Mouse (Mus musculus) embryonic facial prominence, embryonic 11.5 days (tissue): ENCODE data around the gene Itln1. TPM values are rescaled to one million over a fixed set of nuclear protein-coding genes. Genes with fewer than 3 reads are reported as not detected.

Experiments
- ATAC-seq: fragments of 200-750 bp; cut with Nextera tagmentation; replicated peaks from 2 replicates; pipeline ENCODE4 v1.8.0; 2017; ENCODE audit warnings: low read depth; ENCODE audit not compliant: insufficient number of reproducible peaks, low FRiP score, low TSS enrichment
- DNase-seq: peaks from one replicate; pipeline ENCODE4 v3.0.0-alpha.2; 2015; ENCODE audit warnings: low spot score
- H3K27ac ChIP-seq: fragments of 300-500 bp; sonication (generic); replicated peaks from 2 replicates; pipeline ENCODE4 v1.5.1; 2014; ENCODE audit warnings: mild to moderate bottlenecking, low read depth, low read length, control low read depth
- H3K27me3 ChIP-seq: fragments of 300-500 bp; sonication (generic); 2 replicates; pipeline ENCODE4 v1.6.1; 2014; ENCODE audit warnings: mild to moderate bottlenecking, low read length, moderate library complexity, mixed read lengths; ENCODE audit not compliant: control insufficient read depth, insufficient read depth
- H3K36me3 ChIP-seq: fragments of 300-500 bp; sonication (generic); replicated peaks from 2 replicates; pipeline ENCODE4 v1.6.1; 2014; ENCODE audit warnings: low read depth, mild to moderate bottlenecking, low read length, moderate library complexity, mixed read lengths; ENCODE audit not compliant: control insufficient read depth, insufficient read depth
- H3K4me1 ChIP-seq: fragments of 300-500 bp; sonication (generic); 2 replicates; pipeline ENCODE4 v1.6.1; 2014; ENCODE audit warnings: low read length, mixed read lengths; ENCODE audit not compliant: control insufficient read depth, insufficient read depth
- H3K4me2 ChIP-seq: fragments of 300-500 bp; sonication (generic); 2 replicates; pipeline ENCODE4 v1.6.1; 2014; ENCODE audit warnings: low read depth, mild to moderate bottlenecking, control low read depth, low read length, moderate library complexity
- H3K4me3 ChIP-seq: fragments of 300-500 bp; sonication (generic); 2 replicates; pipeline ENCODE4 v1.5.1; 2014; ENCODE audit warnings: low read depth, low read length, control low read depth
- H3K9ac ChIP-seq: fragments of 300-500 bp; sonication (generic); replicated peaks from 2 replicates; pipeline ENCODE4 v1.6.1; 2014; ENCODE audit warnings: mild to moderate bottlenecking, control low read depth, low read length
- H3K9me3 ChIP-seq: fragments of 300-500 bp; sonication (generic); replicated peaks from 2 replicates; pipeline ENCODE4 v1.6.1; 2016; ENCODE audit warnings: mild to moderate bottlenecking, low read length, inconsistent platforms, mixed read lengths; ENCODE audit not compliant: control insufficient read depth
- WGBS: fragments of 180-500 bp; shearing (Covaris S2); extraction: QIAGEN DNeasy Blood & Tissue Kit; methylation state at CpG from one replicate; pipeline ENCODE4 v1.1.7; 2014; 5-methylcytosine and 5-hydroxymethylcytosine counted together
- polyA plus RNA-seq: library from polyadenylated mRNA; unstranded; fragments of >200 nt; fragmentation: Nextera tagmentation; extraction: Ambion mirVana; gene quantifications from 2 replicates; pipeline ENCODE4 v1.2.1, GENCODE M21; 2014

Itln1 gene
- polyA plus RNA-seq, 1 experiment from 2014 or later = not detected

DNA sequence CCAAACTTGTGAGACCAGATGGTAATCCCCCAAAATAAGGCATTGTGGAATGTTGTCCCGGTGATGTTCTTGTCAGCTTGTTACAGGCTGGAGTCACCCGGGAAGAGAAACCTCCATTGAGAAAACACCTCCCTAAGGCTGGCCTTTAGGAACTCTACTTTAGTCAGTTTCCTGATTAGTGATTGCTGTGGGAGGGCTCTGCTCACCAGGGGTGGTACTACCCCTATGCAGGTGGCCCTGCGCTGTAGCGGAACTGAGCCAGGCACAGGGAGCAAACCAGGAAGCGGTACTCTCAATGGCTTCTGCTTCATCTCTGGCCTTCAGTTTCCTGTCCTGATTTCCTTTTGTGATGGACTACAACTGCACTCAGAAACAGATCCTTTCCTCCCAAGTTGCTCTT, 35.2 kb downstream of the Itln1 start:
- no peak overlapping the region for H3K9ac ChIP-seq
- ATAC-seq (no peak), DNase-seq (no peak)
- no peaks in the 10 kb centered on the region for H3K9me3 ChIP-seq
- 86% methylated on average over 5 of the region's 5 CpGs for WGBS
- no peak overlapping the region for H3K27ac ChIP-seq
- no peaks in the 10 kb centered on the region for H3K4me1 ChIP-seq
- H3K36me3 ChIP-seq = no peaks in the 10 kb centered on the region
- no peaks in the 10 kb centered on the region for H3K27me3 ChIP-seq
- H3K4me2 ChIP-seq = no peak overlapping the region
- H3K4me3 ChIP-seq = no peak overlapping the region

DNA sequence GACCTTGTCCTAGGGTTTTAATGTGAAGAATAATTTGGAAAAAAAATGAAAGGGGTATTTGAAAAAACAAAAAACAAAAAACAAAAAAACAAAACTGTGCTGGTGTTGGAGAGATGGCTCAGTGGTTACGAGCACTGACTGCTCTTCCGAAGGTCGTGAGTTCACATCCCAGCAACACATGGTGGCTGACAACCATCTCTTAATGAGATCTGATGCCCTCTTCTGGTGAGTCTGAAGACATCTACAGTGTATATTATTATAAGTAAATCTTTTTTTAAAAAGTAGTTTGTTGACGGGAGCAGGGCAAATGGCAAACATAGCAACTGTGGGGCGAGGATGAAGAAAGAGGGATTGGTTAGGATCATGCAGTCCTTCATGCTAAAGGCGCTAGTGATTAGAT, 39.7 kb downstream of the Itln1 start:
- Histone ChIP-seq H3K27ac (no peak overlapping the region), H3K4me1 (no peaks in the 10 kb centered on the region), H3K27me3 (no peaks in the 10 kb centered on the region), H3K9ac (no peak overlapping the region), H3K4me3 (no peak overlapping the region), H3K36me3 (no peaks in the 10 kb centered on the region), H3K9me3 (no peaks in the 10 kb centered on the region), H3K4me2 (no peak overlapping the region)
- DNase-seq = no peak
- no peak for ATAC-seq
- 87% methylated on average over 6 of the region's 6 CpGs for WGBS

DNA sequence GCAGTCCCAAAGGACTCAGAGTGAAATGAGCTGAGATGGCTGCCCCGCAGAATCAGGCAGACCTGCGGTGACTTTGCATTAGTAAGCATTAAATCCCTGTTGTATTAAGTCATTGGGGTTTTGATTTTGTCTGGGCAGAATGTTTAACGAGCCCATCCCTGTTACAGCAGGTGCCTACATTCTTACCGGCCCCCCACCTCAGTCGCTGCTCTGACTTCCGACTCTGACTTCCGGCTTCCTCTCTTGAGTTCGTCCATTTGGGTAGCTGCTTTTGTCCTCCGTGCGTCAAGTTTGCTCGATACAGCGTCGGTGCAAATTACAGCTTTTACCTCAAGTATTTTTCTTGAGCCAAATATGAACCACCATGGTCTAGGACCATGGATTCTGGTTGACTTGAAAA, 40.9 kb downstream of the Itln1 start:
- H3K27ac ChIP-seq = no peak overlapping the region
- no peaks in the 10 kb centered on the region for H3K36me3 ChIP-seq
- 92% methylated on average over 13 of the region's 13 CpGs for WGBS
- H3K27me3 ChIP-seq = no peaks in the 10 kb centered on the region
- ATAC-seq (no peak), DNase-seq (no peak)
- H3K4me1 ChIP-seq = no peaks in the 10 kb centered on the region
- H3K9ac ChIP-seq = no peak overlapping the region
- H3K9me3 ChIP-seq = no peaks in the 10 kb centered on the region; the same call in 1 of the 2 replicates
- no peak overlapping the region for H3K4me3 ChIP-seq
- H3K4me2 ChIP-seq = no peak overlapping the region

DNA sequence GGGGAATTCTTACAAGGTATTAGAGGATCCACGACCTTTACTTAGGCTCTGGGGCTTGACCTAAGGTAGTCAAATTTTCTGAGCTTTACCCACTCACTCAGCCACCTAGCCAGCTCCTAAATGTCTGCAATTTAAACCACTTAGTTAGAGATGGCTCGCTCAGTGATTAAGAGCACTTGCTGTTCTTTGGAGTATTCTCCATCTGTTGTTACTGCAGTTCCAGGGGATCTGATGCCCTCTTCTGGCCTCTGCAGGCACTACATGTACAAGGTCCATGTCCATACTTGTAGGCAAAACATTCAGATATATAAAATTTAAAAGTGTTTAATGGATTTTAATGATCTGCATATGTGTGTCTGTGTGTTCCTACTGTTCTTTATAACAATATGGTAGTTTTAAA, 56.1 kb downstream of the Itln1 start:
- Histone ChIP-seq H3K4me3 (no peak overlapping the region), H3K27me3 (no peaks in the 10 kb centered on the region), H3K9me3 (peaks cover 3% of the 10 kb centered on the region), H3K9ac (no peak overlapping the region), H3K4me2 (no peak overlapping the region), H3K4me1 (no peaks in the 10 kb centered on the region), H3K36me3 (no peaks in the 10 kb centered on the region), H3K27ac (no peak overlapping the region)
- DNase-seq (peak; percentile 49), ATAC-seq (no peak)
- 51% methylated on average over 2 of the region's 2 CpGs for WGBS

DNA sequence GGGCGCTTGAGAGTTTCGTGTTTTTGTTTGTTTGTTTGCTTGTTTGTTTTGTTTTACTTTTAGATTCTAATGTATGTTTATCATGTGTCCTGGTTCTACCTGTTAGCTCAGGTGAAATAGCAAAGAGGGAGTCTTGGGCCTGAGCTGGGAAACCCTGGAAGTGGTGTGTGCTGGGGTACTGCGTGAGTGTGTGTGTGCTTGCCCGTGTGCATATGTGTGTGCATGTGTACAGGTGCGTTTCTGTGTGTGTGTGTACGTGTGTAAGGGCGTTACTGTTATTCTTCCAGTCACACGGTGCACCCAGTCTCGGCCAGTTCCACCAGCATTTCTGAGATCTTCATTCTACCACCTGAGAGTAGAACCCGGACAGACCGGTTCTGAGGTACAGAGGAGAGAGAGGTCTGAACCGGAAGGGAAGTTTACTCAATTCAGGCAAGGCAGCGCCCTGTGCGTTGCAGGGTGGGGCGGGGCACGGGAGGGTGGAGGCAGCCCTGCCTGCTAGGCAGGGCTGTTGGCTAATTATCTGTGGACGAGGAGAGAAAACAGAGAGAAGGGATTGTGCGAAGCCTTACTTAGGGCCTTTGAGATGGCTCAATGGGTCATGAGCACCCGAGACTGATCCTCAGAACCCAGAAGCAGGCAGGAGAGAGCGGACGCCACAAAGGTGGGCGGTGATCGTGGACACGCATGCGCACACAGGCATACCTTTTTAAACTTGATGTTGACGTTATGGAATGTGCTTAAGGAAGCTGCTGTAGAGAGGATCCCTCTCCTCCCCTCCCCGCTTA, 57.1 kb downstream of the Itln1 start:
- H3K9ac ChIP-seq = peak overlapping the region; percentile 43
- peak overlapping the region; percentile 17 for H3K4me3 ChIP-seq
- DNase-seq (peak; percentile 47), ATAC-seq (no peak; the same call in 1 of the 2 replicates)
- peak overlapping the region; percentile 17 for H3K4me2 ChIP-seq
- no peaks in the 10 kb centered on the region for H3K4me1 ChIP-seq
- 56% methylated on average over 27 of the region's 27 CpGs for WGBS
- H3K27me3 ChIP-seq = no peaks in the 10 kb centered on the region
- peaks cover 3% of the 10 kb centered on the region for H3K9me3 ChIP-seq
- no peak overlapping the region for H3K27ac ChIP-seq
- no peaks in the 10 kb centered on the region for H3K36me3 ChIP-seq

DNA sequence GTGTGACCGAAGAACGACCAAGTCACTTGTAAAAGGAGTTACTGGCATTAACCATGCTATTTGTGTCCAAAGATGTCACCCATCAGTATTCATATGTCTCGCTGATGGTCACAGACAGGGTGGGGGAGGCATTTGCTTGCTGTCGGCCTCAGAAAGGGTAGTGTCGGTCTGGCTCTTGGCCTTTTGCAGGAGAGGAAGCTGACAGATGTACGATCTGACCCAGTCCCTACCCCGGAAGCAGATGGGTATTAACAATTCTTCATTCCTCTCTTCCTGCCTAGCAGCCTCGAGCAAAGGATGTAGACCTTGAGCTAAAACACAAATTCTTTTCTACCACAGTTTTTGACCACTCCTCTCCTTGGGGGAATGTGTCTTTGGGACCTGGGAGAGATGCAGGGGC, 58.0 kb downstream of the Itln1 start:
- Histone ChIP-seq H3K4me3 (no peak overlapping the region), H3K9me3 (peaks cover 3% of the 10 kb centered on the region; the same call in 1 of the 2 replicates), H3K27me3 (no peaks in the 10 kb centered on the region), H3K36me3 (no peaks in the 10 kb centered on the region), H3K9ac (no peak overlapping the region), H3K4me1 (no peaks in the 10 kb centered on the region), H3K4me2 (no peak overlapping the region), H3K27ac (no peak overlapping the region)
- ATAC-seq (no peak), DNase-seq (no peak)
- WGBS = 72% methylated on average over 8 of the region's 8 CpGs

DNA sequence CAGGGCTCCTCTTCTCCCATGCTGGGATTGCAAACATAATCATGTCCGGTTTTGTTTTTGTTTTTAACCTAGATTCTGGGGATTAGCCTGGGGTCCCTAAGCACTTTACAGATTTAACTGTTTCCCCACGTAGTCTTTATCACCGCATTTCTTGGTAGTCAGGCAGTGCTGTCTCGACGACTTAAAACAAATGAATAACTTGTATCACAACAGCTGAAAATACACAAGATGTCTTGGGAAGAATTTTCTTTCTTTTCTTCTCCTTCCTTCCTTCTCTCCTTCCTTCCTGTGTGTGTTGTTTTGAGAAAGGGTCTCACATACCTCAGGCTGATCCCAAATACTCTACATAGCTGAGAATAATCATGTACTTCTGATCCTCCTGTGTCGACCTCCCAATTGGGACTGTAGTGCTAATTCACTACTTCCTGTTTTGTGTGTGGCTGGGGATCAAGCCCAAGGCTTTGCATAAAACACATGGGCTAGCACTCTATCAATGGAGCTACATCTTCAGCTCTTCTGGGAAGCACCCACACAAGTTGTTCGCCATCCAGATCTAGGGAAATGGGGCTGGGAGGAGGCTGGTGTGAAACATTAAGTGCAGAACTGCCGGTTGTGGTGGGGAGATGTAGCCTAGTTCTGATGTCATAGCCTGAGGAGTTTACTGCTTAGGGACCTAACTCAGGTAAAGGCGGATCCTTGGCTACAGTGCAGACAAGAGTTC, 61.0 kb downstream of the Itln1 start:
- DNase-seq (no peak), ATAC-seq (no peak)
- Histone ChIP-seq H3K27ac (no peak overlapping the region), H3K27me3 (no peaks in the 10 kb centered on the region), H3K4me1 (no peaks in the 10 kb centered on the region), H3K36me3 (no peaks in the 10 kb centered on the region), H3K4me3 (no peak overlapping the region), H3K9ac (no peak overlapping the region), H3K9me3 (no peaks in the 10 kb centered on the region), H3K4me2 (no peak overlapping the region)
- 67% methylated on average over 9 of the region's 9 CpGs for WGBS

DNA sequence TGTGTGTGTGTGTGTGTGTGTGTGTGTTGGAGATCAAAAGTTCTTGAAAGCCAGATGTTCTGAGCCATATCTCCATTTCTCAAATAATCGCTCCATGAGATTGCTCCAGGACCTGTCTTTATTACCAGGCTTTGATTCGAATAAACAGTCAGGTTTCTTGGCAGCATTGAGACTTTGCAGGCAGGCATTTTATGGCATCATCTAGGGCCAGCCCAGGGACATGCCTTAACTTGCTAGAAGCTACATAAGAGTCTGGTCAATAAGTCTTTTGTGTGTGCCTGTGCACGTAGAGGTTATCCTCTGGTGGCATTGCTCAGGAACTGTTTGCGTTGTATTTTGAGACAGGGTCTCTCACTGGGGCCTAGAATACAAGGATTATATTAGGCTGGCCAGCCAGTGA, 61.6 kb downstream of the Itln1 start:
- WGBS = 75% methylated on average over 4 of the region's 4 CpGs
- ATAC-seq = no peak

More for the DNA sequence above, 61.6 kb downstream of the Itln1 start:
- Histone ChIP-seq H3K9me3 (no peaks in the 10 kb centered on the region), H3K4me3 (no peak overlapping the region), H3K9ac (no peak overlapping the region), H3K4me2 (no peak overlapping the region), H3K36me3 (no peaks in the 10 kb centered on the region), H3K4me1 (no peaks in the 10 kb centered on the region), H3K27ac (no peak overlapping the region), H3K27me3 (no peaks in the 10 kb centered on the region)
- no peak for DNase-seq
